Mouse (Mus musculus) limb, embryonic 11.5 days (tissue): ENCODE data around the gene Dcdc2b. TPM values are rescaled to one million over a fixed set of nuclear protein-coding genes. Genes with fewer than 3 reads are reported as not detected.

ENCODE experiments used
- ATAC-seq: fragments of 200-750 bp; cut with Nextera tagmentation; 2 replicates; pipeline ENCODE4 v1.8.0; 2017; ENCODE audit warnings: low read depth; ENCODE audit not compliant: insufficient number of reproducible peaks, low FRiP score, low TSS enrichment
- DNase-seq: peaks from one replicate; pipeline ENCODE4 v3.0.0-alpha.2; 2015; ENCODE audit warnings: low spot score
- H3K27ac ChIP-seq: fragments of 300-500 bp; sonication (generic); replicated peaks from 2 replicates; pipeline ENCODE4 v1.5.1; 2014; ENCODE audit warnings: low read depth, mild to moderate bottlenecking, low read length
- H3K27me3 ChIP-seq: fragments of 300-500 bp; sonication (generic); 2 replicates; pipeline ENCODE4 v1.6.1; 2014; ENCODE audit warnings: mild to moderate bottlenecking, low read length, mixed read lengths; ENCODE audit not compliant: control insufficient read depth, insufficient read depth
- H3K36me3 ChIP-seq: fragments of 300-500 bp; sonication (generic); 2 replicates; pipeline ENCODE4 v1.6.1; 2014; ENCODE audit warnings: mild to moderate bottlenecking, low read length, moderate library complexity, mixed read lengths; ENCODE audit not compliant: control insufficient read depth, insufficient read depth
- H3K4me1 ChIP-seq: fragments of 300-500 bp; sonication (generic); 2 replicates; pipeline ENCODE4 v1.6.1; 2014; ENCODE audit warnings: low read length, mixed read lengths; ENCODE audit not compliant: control insufficient read depth, insufficient read depth
- H3K4me2 ChIP-seq: fragments of 300-500 bp; sonication (generic); 2 replicates; pipeline ENCODE4 v1.6.1; 2014; ENCODE audit warnings: low read depth, mild to moderate bottlenecking, moderate library complexity; ENCODE audit not compliant: severe bottlenecking
- H3K4me3 ChIP-seq: fragments of 300-500 bp; sonication (generic); 2 replicates; pipeline ENCODE4 v1.5.1; 2014; ENCODE audit warnings: low read depth, low read length
- H3K9ac ChIP-seq: fragments of 300-500 bp; sonication (generic); 2 replicates; pipeline ENCODE4 v1.6.1; 2014; ENCODE audit warnings: mild to moderate bottlenecking, low read length
- H3K9me3 ChIP-seq: fragments of 300-500 bp; sonication (generic); 2 replicates; pipeline ENCODE4 v1.6.1; 2016; ENCODE audit warnings: low read length; ENCODE audit not compliant: control insufficient read depth
- WGBS: fragments of 180-500 bp; shearing (Covaris S2); extraction: QIAGEN DNeasy Blood & Tissue Kit; methylation state at CpG from one replicate; pipeline ENCODE4 v1.1.7; 2014; 5-methylcytosine and 5-hydroxymethylcytosine counted together
- polyA plus RNA-seq: library from polyadenylated mRNA; unstranded; fragments of >200 nt; fragmentation: Nextera tagmentation; extraction: Ambion mirVana; gene quantifications from 2 replicates; pipeline ENCODE4 v1.2.1, GENCODE M21; 2014

Dcdc2b gene
- 1.8 and 2.8 TPM in 2 replicates for polyA plus RNA-seq

DNA sequence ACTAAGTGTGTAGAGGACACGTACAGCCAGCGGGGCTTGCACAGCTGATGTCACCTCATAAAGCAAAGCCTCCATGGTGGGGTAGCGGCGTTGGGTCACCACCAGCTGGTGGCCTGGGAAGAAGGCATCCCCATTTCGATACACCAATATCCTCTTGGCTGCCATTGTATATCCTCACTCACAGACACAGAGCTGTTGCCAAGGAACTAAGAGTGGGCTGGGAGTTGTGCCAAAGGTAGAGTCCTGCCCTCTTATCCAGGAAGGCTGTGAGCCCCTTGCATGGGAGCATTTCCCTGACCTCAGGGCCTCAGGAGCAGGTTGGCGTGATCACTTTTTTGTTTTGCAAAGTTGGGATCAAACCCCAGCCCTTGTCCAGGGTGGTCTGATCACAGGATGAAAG is at the start of gene Dcdc2b:
TSS of gene Dcdc2b (minus strand) at position 165 of the 400 bp plus-strand sequence.
- peaks cover 4% of the 10 kb centered on the region; the same call in 1 of the 2 replicates for H3K4me1 ChIP-seq
- DNase-seq (no peak), ATAC-seq (no peak)
- H3K4me2 ChIP-seq: no peak within 1 kb of the TSS
- no peaks in the 10 kb centered on the region; the same call in 1 of the 2 replicates for H3K36me3 ChIP-seq
- no peak within 1 kb of the TSS for H3K4me3 ChIP-seq
- H3K27ac ChIP-seq: no peak within 1 kb of the TSS
- WGBS: 82% methylated on average over 6 of the region's 6 CpGs
- no peaks in the 10 kb centered on the region for H3K9me3 ChIP-seq
- no peak within 1 kb of the TSS for H3K9ac ChIP-seq
- no peaks in the 10 kb centered on the region for H3K27me3 ChIP-seq

DNA sequence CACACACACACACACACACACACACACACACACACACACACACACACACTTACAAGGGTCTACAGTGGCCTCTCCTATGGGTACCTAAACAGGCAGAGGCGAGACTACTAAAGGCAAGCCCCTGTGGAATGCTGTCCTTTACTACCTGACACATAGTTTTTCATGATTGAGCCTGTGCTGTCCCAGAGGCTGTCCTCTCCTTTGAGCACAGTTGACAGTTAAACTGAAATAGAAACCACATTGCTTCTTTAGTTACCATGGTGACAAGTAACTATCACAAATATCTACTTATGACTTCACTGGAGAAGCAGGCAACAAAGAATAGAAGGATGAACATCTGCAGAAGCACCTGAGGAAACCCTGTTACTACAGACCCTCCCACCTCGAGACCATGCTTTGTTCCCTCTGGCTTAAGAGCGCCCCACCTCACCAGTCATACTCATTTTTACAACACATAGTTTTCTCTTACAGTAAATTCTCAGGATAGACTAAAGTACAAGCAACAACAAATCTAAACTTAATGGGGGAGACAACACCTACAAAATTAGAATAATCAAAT is 48.3 kb upstream of the Dcdc2b start:
- 85% methylated on average over 3 of the region's 3 CpGs for WGBS
- DNase-seq (no peak), ATAC-seq (no peak)
- Histone ChIP-seq H3K4me1 (no peaks in the 10 kb centered on the region), H3K9me3 (no peaks in the 10 kb centered on the region), H3K4me2 (no peak overlapping the region), H3K36me3 (peaks cover 11% of the 10 kb centered on the region), H3K9ac (no peak overlapping the region), H3K27ac (no peak overlapping the region), H3K27me3 (no peaks in the 10 kb centered on the region), H3K4me3 (no peak overlapping the region)

DNA sequence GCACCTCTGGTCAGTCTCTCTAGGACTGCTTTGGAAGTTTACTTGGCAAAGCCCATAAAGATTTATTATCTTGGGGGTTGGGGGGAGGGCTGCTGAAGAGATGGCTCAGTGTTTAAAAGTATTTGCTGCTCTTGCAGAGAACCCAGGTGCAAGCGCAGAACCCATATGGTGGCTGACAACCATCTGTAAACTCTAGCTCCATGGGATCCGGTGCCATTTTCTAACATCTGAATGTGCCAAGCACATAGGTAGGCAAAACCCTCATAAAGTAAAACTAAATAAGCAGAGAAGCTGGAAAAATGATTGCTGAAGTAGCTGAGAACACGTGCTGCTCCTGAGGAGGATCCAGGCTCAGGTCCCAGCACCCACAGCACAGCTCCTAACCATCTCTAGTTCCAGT is 47.5 kb upstream of the Dcdc2b start:
- Histone ChIP-seq H3K36me3 (peaks cover 13% of the 10 kb centered on the region), H3K4me2 (no peak overlapping the region), H3K27ac (no peak overlapping the region), H3K4me1 (no peaks in the 10 kb centered on the region), H3K27me3 (no peaks in the 10 kb centered on the region), H3K4me3 (no peak overlapping the region), H3K9me3 (no peaks in the 10 kb centered on the region), H3K9ac (no peak overlapping the region)
- 84% methylated on average over 3 of the region's 3 CpGs for WGBS
- DNase-seq: no peak
- no peak for ATAC-seq

DNA sequence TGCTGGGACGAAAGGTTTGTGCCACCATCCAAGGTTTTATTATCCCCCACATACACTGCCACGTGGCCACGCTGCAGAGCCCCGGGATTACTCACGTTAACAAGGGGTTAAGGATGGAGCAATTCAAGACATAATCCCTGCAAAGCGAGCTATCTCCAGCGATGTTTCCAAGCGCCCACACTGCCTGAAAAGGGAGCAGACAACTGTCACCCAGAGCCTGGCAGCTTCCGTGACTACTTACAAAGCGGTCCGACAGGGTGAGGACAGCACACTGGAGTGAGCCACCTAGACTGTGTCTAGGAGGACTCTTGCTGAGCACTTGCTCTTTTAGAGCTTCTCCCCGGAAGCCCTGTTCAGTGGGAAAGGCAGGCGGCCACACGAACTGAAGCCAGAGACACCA is 40.7 kb upstream of the Dcdc2b start:
- Histone ChIP-seq H3K36me3 (peaks cover 38% of the 10 kb centered on the region), H3K4me3 (no peak overlapping the region), H3K27ac (no peak overlapping the region), H3K9ac (no peak overlapping the region), H3K4me1 (no peaks in the 10 kb centered on the region), H3K27me3 (no peaks in the 10 kb centered on the region), H3K4me2 (no peak overlapping the region), H3K9me3 (no peaks in the 10 kb centered on the region)
- DNase-seq: no peak
- no peak for ATAC-seq
- 92% methylated on average over 14 of the region's 14 CpGs for WGBS

DNA sequence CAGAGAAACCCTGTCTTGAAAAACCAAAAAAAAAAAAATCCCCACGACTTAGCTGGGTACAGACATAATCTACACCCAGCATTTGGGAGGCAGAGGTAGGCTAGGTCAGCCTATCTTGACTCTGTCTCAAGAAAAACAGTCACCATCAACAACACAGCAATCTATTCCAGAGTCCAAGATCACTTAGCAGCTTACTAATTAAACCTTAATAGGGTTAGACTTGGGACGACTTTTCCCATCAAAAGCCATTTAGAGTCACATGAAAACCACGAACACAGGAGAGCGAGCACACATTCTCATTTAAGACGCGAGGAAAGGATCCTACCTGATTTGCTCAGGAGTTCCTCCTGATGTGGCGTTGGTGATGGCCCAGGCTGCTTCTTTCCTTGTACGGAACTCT is 36.3 kb upstream of the Dcdc2b start:
- H3K4me1 ChIP-seq: no peaks in the 10 kb centered on the region
- peaks cover 49% of the 10 kb centered on the region for H3K36me3 ChIP-seq
- DNase-seq (no peak), ATAC-seq (no peak)
- 94% methylated on average over 8 of the region's 8 CpGs for WGBS
- H3K9ac ChIP-seq: no peak overlapping the region
- no peaks in the 10 kb centered on the region for H3K9me3 ChIP-seq
- H3K27me3 ChIP-seq: no peaks in the 10 kb centered on the region
- no peak overlapping the region for H3K27ac ChIP-seq
- no peak overlapping the region for H3K4me2 ChIP-seq
- no peak overlapping the region for H3K4me3 ChIP-seq

DNA sequence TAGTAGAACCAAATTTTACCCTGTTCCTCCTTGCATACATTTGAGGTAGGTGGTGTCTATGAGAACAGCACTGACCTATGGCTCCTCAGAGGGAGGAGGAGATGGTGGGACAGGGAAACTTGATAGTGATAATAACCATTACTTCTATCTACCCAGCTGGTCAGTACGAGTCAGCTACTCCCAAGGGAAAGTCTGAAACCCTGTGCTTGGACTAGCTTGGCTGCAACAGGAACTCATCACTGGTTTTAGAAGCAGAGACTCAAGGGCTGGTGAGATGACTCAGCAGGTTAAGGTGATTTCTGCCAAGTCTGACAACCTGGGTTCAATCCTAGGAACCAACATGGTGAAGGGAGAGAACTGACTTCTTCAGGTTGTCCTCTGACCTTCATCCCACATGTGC is 34.6 kb upstream of the Dcdc2b start:
- Histone ChIP-seq H3K27me3 (no peaks in the 10 kb centered on the region), H3K27ac (no peak overlapping the region), H3K4me2 (no peak overlapping the region), H3K9me3 (no peaks in the 10 kb centered on the region), H3K9ac (no peak overlapping the region), H3K4me1 (no peaks in the 10 kb centered on the region), H3K36me3 (peaks cover 37% of the 10 kb centered on the region), H3K4me3 (no peak overlapping the region)
- WGBS: 85% methylated on average over 1 of the region's 1 CpGs
- ATAC-seq (no peak), DNase-seq (no peak)

DNA sequence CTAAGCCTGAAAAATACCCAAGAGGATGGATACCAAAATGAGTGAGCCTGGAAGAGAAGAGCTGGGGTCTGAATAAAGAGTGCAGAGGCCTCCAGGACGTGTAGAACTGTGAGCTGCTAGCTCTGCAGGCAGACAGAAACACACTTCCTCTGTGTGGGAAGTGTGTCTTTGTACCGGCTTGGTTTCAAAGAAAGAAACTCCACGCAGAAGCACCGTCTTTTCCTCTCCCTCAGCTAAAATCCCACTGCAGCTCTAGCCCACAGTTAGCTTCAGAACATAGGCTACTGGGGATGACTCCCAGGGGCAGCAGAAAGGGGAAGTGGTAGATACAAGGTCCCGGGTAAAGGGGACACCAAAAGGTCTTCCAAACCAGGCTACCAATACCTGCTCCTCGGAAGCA is 31.1 kb upstream of the Dcdc2b start:
- H3K27ac ChIP-seq: no peak overlapping the region
- no peaks in the 10 kb centered on the region for H3K4me1 ChIP-seq
- DNase-seq (no peak), ATAC-seq (no peak)
- H3K36me3 ChIP-seq: peaks cover 26% of the 10 kb centered on the region; the same call in 1 of the 2 replicates
- 89% methylated on average over 6 of the region's 6 CpGs for WGBS
- no peak overlapping the region for H3K4me3 ChIP-seq
- H3K27me3 ChIP-seq: no peaks in the 10 kb centered on the region
- no peaks in the 10 kb centered on the region for H3K9me3 ChIP-seq
- H3K4me2 ChIP-seq: 0 out of 2 replicates have a peak overlapping the region, but pooled peaks have one; percentile 4
- no peak overlapping the region for H3K9ac ChIP-seq

DNA sequence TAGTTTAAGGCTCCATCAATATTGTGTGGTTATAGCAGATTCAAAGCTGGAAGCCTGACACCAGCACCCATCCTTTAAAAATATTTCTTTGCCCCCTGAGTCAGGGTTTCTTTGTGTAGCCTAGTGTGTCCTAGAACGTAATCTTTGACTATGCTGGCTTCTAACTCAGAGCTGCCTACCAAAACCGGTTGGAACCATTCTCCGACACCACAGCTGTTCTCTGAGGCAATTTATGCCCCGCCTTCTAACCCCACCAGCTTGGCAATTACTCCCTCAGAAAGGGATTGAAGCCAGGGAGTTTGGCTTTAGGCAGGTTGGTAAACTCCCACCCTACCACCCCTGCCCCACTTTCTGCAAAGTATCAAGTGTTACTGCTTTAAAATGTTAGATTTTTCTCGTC is 27.7 kb upstream of the Dcdc2b start:
- ATAC-seq (no peak), DNase-seq (no peak)
- H3K4me1 ChIP-seq: peaks cover 11% of the 10 kb centered on the region
- no peak overlapping the region for H3K4me3 ChIP-seq
- no peaks in the 10 kb centered on the region for H3K9me3 ChIP-seq
- WGBS: 49% methylated on average over 5 of the region's 5 CpGs
- peaks cover 22% of the 10 kb centered on the region; the same call in 1 of the 2 replicates for H3K36me3 ChIP-seq
- H3K27ac ChIP-seq: no peak overlapping the region
- H3K27me3 ChIP-seq: no peaks in the 10 kb centered on the region
- H3K9ac ChIP-seq: no peak overlapping the region
- peak overlapping the region; percentile 96; the same call in 1 of the 2 replicates for H3K4me2 ChIP-seq
